Mouse (Mus musculus): ENCODE results near the gene Fbxl17. TPM values are rescaled to one million over a fixed set of nuclear protein-coding genes. Genes with fewer than 3 reads are reported as not detected.

Fbxl17 gene
- total and polyA plus RNA-seq, 2 experiments from 2014 or later, result 13.1 to 22.3 TPM

DNA sequence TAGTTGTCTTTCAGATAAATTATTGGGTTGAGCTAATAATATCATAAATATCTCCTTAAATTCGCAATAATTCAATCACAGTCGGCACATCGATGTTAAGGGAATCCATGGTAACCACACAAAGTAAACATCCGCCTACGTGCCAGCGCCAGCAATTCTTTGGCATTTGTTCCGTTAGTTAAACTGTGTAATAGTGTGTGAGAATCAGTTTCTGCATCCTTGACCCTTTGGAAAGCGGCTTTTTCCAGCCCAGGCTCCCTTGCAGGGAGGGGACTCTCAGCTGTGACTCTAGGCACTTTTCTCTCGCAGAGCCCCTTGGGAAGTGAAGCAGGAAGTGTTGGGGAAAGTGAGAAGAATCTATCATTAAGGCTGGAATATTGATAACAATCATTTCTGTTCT is 314.3 kb downstream of the Fbxl17 start:
- Histone ChIP-seq H3K36me3 (ENCODE audit: insufficient read depth, low read length) (no peaks in the 10 kb centered on the region), H3K27me3 (ENCODE audit: insufficient read depth, low read length) (no peaks in the 10 kb centered on the region), H3K4me3 (ENCODE audit: low read length) (no peak overlapping the region), H3K4me1 (ENCODE audit: insufficient read depth, low read length) (peaks cover 10% of the 10 kb centered on the region; the same call in 1 of the 2 replicates), H3K27ac (no peak overlapping the region), H3K4me2 (ENCODE audit: low read depth, low read length) (peak overlapping the region; percentile 29), H3K9ac (replicated peaks; ENCODE audit: low read length) (no peak overlapping the region), H3K9me3 (ENCODE audit: low read length) (no peaks in the 10 kb centered on the region)
- TF ChIP-seq CTCF (IDR thresholded peaks at IDR 0.05; ENCODE audit: low read depth), result no peak
- ATAC-seq (peak; percentile 82), DNase-seq (ENCODE audit: low spot score) (peak; percentile 67)
- 17% methylated on average over 9 of the region's 9 CpGs for WGBS

- DNase-seq (ENCODE audit: low spot score) (no peak), ATAC-seq (0 out of 2 replicates have a peak, but pooled peaks have one; percentile 12)
- peak overlapping the region; percentile 29 for H3K4me2 ChIP-seq (ENCODE audit: low read depth, low read length)
- no peak overlapping the region for H3K4me3 ChIP-seq (ENCODE audit: low read length)
- TF ChIP-seq CTCF (IDR thresholded peaks at IDR 0.05; ENCODE audit: low read depth), result no peak
- peaks cover 10% of the 10 kb centered on the region; the same call in 1 of the 2 replicates for H3K4me1 ChIP-seq (ENCODE audit: insufficient read depth, low read length)
- no peak overlapping the region for H3K27ac ChIP-seq
- H3K9me3 ChIP-seq (ENCODE audit: low read length), result no peaks in the 10 kb centered on the region
- 38% methylated on average over 10 of the region's 10 CpGs for WGBS
- H3K27me3 ChIP-seq (ENCODE audit: insufficient read depth, low read length), result no peaks in the 10 kb centered on the region
- no peak overlapping the region for H3K9ac ChIP-seq (replicated peaks; ENCODE audit: low read length)
- H3K36me3 ChIP-seq (ENCODE audit: insufficient read depth, low read length), result no peaks in the 10 kb centered on the region
Observed at GRCm38 (mm10) chr17:63184844-63185504, 314.8 kb downstream of the Fbxl17 start.

DNA sequence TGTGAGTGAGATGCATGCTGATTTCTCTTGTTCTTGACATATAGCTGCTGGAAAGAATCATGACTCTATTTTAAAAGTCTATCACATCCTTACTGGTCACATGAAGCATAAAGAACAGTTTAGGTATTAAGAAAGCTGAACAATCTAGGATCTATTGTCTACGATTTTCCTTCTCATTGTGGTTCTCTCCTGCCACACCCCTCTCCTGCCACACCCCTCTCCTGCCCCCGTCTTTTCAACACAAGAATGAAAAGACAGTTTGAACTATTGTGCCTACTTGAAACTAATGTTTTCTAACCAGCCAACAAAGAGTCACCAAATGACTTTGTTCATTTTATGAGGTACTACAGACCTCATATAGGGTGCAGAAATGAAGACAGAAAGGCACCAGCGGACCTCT is 316.4 kb downstream of the Fbxl17 start:
- no peaks in the 10 kb centered on the region for H3K9me3 ChIP-seq (ENCODE audit: low read length)
- no peak overlapping the region for H3K27ac ChIP-seq
- 73% methylated on average over 3 of the region's 3 CpGs for WGBS
- ATAC-seq (no peak), DNase-seq (ENCODE audit: low spot score) (no peak)
- H3K4me1 ChIP-seq (ENCODE audit: insufficient read depth, low read length), result peaks cover 10% of the 10 kb centered on the region; the same call in 1 of the 2 replicates
- no peak overlapping the region for H3K4me3 ChIP-seq (ENCODE audit: low read length)
- no peaks in the 10 kb centered on the region for H3K27me3 ChIP-seq (ENCODE audit: insufficient read depth, low read length)
- no peak for TF ChIP-seq CTCF (IDR thresholded peaks at IDR 0.05; ENCODE audit: low read depth)
- no peak overlapping the region for H3K4me2 ChIP-seq (ENCODE audit: low read depth, low read length)
- no peak overlapping the region for H3K9ac ChIP-seq (replicated peaks; ENCODE audit: low read length)
- H3K36me3 ChIP-seq (ENCODE audit: insufficient read depth, low read length), result no peaks in the 10 kb centered on the region

DNA sequence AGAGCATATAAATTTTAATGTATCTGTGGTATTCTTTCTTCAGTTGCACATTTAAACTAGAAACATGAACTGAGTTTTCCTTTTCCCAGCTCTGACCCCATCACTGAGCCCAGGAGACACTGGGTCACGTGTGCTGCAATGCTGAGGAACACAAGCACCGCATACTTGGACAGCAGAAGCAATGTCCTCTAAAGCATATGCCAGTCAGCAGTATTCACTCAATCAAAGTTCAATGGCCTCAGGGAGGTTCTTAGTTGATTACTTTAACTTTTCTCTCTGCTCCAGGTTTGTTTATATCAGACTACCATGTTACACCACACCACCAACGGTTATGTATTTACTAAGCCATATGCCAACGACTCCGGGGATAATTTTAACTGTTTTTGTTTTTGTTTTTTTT is 318.2 kb downstream of the Fbxl17 start:
- Histone ChIP-seq H3K4me1 (ENCODE audit: insufficient read depth, low read length) (peaks cover 10% of the 10 kb centered on the region; the same call in 1 of the 2 replicates), H3K36me3 (ENCODE audit: insufficient read depth, low read length) (no peaks in the 10 kb centered on the region), H3K4me2 (ENCODE audit: low read depth, low read length) (no peak overlapping the region), H3K9ac (replicated peaks; ENCODE audit: low read length) (no peak overlapping the region), H3K27ac (no peak overlapping the region), H3K27me3 (ENCODE audit: insufficient read depth, low read length) (no peaks in the 10 kb centered on the region), H3K4me3 (ENCODE audit: low read length) (no peak overlapping the region), H3K9me3 (ENCODE audit: low read length) (no peaks in the 10 kb centered on the region)
- 83% methylated on average over 5 of the region's 5 CpGs for WGBS
- ATAC-seq, result no peak
- DNase-seq (ENCODE audit: low spot score), result no peak
- TF ChIP-seq CTCF (IDR thresholded peaks at IDR 0.05; ENCODE audit: low read depth), result no peak

DNA sequence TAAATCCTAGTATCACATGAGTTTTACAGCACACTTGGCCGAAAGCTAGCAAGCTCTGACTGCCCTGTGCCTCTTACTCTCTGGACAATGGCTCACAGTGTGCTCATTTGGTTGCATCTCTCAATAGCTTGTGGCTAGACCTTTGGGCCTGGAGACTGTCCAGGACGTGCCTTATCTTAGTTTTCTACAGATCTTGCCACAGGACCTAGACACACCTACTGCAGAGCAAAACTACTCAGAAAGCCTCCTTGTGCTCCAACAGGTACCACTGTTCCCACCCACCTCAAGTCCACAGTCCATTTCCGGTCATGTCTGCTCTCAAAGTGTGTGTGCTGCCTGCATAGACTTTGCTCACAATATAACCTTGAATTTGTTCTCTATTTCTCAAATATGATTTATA is 319.8 kb downstream of the Fbxl17 start:
- no peaks in the 10 kb centered on the region for H3K9me3 ChIP-seq (ENCODE audit: low read length)
- TF ChIP-seq CTCF (IDR thresholded peaks at IDR 0.05; ENCODE audit: low read depth), result no peak
- DNase-seq (ENCODE audit: low spot score), result no peak
- no peaks in the 10 kb centered on the region for H3K27me3 ChIP-seq (ENCODE audit: insufficient read depth, low read length)
- no peak overlapping the region for H3K4me2 ChIP-seq (ENCODE audit: low read depth, low read length)
- H3K9ac ChIP-seq (replicated peaks; ENCODE audit: low read length), result no peak overlapping the region
- H3K27ac ChIP-seq, result no peak overlapping the region
- WGBS, result 84% methylated on average over 3 of the region's 3 CpGs
- H3K4me1 ChIP-seq (ENCODE audit: insufficient read depth, low read length), result 0 out of 2 replicates have a peak, but pooled peaks cover 2% of the 10 kb centered on the region
- no peak for ATAC-seq
- H3K36me3 ChIP-seq (ENCODE audit: insufficient read depth, low read length), result no peaks in the 10 kb centered on the region
- H3K4me3 ChIP-seq (ENCODE audit: low read length), result no peak overlapping the region

GRCm38 (mm10) chr17:63178331-63178730 is 321.5 kb downstream of the Fbxl17 start:
- no peak overlapping the region for H3K4me3 ChIP-seq (ENCODE audit: low read length)
- ATAC-seq (no peak), DNase-seq (ENCODE audit: low spot score) (no peak)
- no peak overlapping the region for H3K9ac ChIP-seq (replicated peaks; ENCODE audit: low read length)
- no peak overlapping the region for H3K4me2 ChIP-seq (ENCODE audit: low read depth, low read length)
- TF ChIP-seq CTCF (IDR thresholded peaks at IDR 0.05; ENCODE audit: low read depth), result no peak
- no peaks in the 10 kb centered on the region for H3K4me1 ChIP-seq (ENCODE audit: insufficient read depth, low read length)
- H3K27me3 ChIP-seq (ENCODE audit: insufficient read depth, low read length), result no peaks in the 10 kb centered on the region
- H3K9me3 ChIP-seq (ENCODE audit: low read length), result no peaks in the 10 kb centered on the region
- H3K36me3 ChIP-seq (ENCODE audit: insufficient read depth, low read length), result no peaks in the 10 kb centered on the region
- H3K27ac ChIP-seq, result no peak overlapping the region
- 97% methylated on average over 2 of the region's 2 CpGs for WGBS

GRCm38 (mm10) chr17:63176411-63176810 is 323.4 kb downstream of the Fbxl17 start:
- no peak for ATAC-seq
- no peak for TF ChIP-seq CTCF (IDR thresholded peaks at IDR 0.05; ENCODE audit: low read depth)
- H3K27ac ChIP-seq, result no peak overlapping the region

More at GRCm38 (mm10) chr17:63176411-63176810, 323.4 kb downstream of the Fbxl17 start:
- Histone ChIP-seq H3K36me3 (ENCODE audit: insufficient read depth, low read length) (no peaks in the 10 kb centered on the region), H3K9ac (replicated peaks; ENCODE audit: low read length) (no peak overlapping the region), H3K27me3 (ENCODE audit: insufficient read depth, low read length) (no peaks in the 10 kb centered on the region), H3K9me3 (ENCODE audit: low read length) (no peaks in the 10 kb centered on the region), H3K4me3 (ENCODE audit: low read length) (no peak overlapping the region), H3K4me1 (ENCODE audit: insufficient read depth, low read length) (peaks cover 7% of the 10 kb centered on the region; the same call in 1 of the 2 replicates), H3K4me2 (ENCODE audit: low read depth, low read length) (no peak overlapping the region)
- WGBS, result 48% methylated on average over 5 of the region's 5 CpGs
- DNase-seq (ENCODE audit: low spot score), result no peak
